Mouse (Mus musculus) midbrain, embryonic 12.5 days (tissue): Measurements from ENCODE around the gene Ell. TPM values are rescaled to one million over a fixed set of nuclear protein-coding genes. Genes with fewer than 3 reads are reported as not detected.

ENCODE experiments used
- ATAC-seq: fragments of 200-750 bp; cut with Nextera tagmentation; 2 replicates; pipeline ENCODE4 v1.8.0; 2017; ENCODE audit warnings: low read depth, moderate TSS enrichment, moderate library complexity; ENCODE audit not compliant: low FRiP score
- H3K27ac ChIP-seq: fragments of 300-500 bp; sonication (generic); replicated peaks from 2 replicates; pipeline ENCODE4 v1.5.1; 2016; ENCODE audit warnings: mild to moderate bottlenecking
- H3K27me3 ChIP-seq: fragments of 300-500 bp; sonication (generic); 2 replicates; pipeline ENCODE4 v1.6.1; 2016; ENCODE audit warnings: mild to moderate bottlenecking
- H3K36me3 ChIP-seq: fragments of 300-500 bp; sonication (generic); 2 replicates; pipeline ENCODE4 v1.6.1; 2016
- H3K4me1 ChIP-seq: fragments of 300-500 bp; sonication (generic); 2 replicates; pipeline ENCODE4 v1.6.1; 2016
- H3K4me2 ChIP-seq: fragments of 300-500 bp; sonication (generic); replicated peaks from 2 replicates; pipeline ENCODE4 v1.6.1; 2016; ENCODE audit warnings: mild to moderate bottlenecking, moderate library complexity
- H3K4me3 ChIP-seq: fragments of 300-500 bp; sonication (generic); 2 replicates; pipeline ENCODE4 v1.5.1; 2016; ENCODE audit warnings: mild to moderate bottlenecking
- H3K9ac ChIP-seq: fragments of 300-500 bp; sonication (generic); replicated peaks from 2 replicates; pipeline ENCODE4 v1.6.1; 2016; ENCODE audit warnings: mild to moderate bottlenecking, moderate library complexity
- H3K9me3 ChIP-seq: fragments of 300-500 bp; sonication (generic); 2 replicates; pipeline ENCODE4 v1.6.1; 2016; ENCODE audit warnings: mild to moderate bottlenecking
- WGBS: fragments of 180-500 bp; shearing (Covaris S2); methylation state at CpG from one replicate; pipeline ENCODE4 v1.1.7; 2016; 5-methylcytosine and 5-hydroxymethylcytosine counted together
- polyA plus RNA-seq: library from polyadenylated mRNA; unstranded; fragments of >200 nt; fragmentation: Nextera tagmentation; extraction: Ambion mirVana; gene quantifications from 2 replicates; pipeline ENCODE4 v1.2.1, GENCODE M21; 2016

Ell gene
- polyA plus RNA-seq, 1 experiment from 2014 or later, result 18.7 TPM

- Histone ChIP-seq H3K27me3 (peaks cover 31% of the 10 kb centered on the region), H3K27ac (no peak overlapping the region), H3K36me3 (no peaks in the 10 kb centered on the region), H3K9me3 (no peaks in the 10 kb centered on the region), H3K4me2 (no peak overlapping the region), H3K9ac (no peak overlapping the region), H3K4me3 (no peak overlapping the region), H3K4me1 (peaks cover 14% of the 10 kb centered on the region; the same call in 1 of the 2 replicates)
- ATAC-seq, result no peak
- 25% methylated on average over 23 of the region's 24 CpGs for WGBS
These were observed 92.2 kb downstream of the Ell start for GRCm38 (mm10) chr8:70631436-70631835.

- no peak within 1 kb of the TSS for H3K27ac ChIP-seq
- H3K4me1 ChIP-seq, result peaks cover 20% of the 10 kb centered on the region
- H3K9ac ChIP-seq, result no peak within 1 kb of the TSS
- no peak within 1 kb of the TSS for H3K4me2 ChIP-seq
- no peak for ATAC-seq
- no peaks in the 10 kb centered on the region for H3K36me3 ChIP-seq
- peaks cover 31% of the 10 kb centered on the region for H3K27me3 ChIP-seq
- WGBS, result 74% methylated on average over 6 of the region's 6 CpGs
- H3K9me3 ChIP-seq, result no peaks in the 10 kb centered on the region
- no peak within 1 kb of the TSS for H3K4me3 ChIP-seq
These were observed 93.2 kb downstream of the Ell start, which contains the start of gene Gdf15 for GRCm38 (mm10) chr8:70632346-70632892. Gdf15 (minus strand) TSS chr8:70632456.

- no peak for ATAC-seq
- no peak overlapping the region for H3K4me2 ChIP-seq
- H3K36me3 ChIP-seq, result no peaks in the 10 kb centered on the region
- 64% methylated on average over 6 of the region's 6 CpGs for WGBS
- peaks cover 19% of the 10 kb centered on the region for H3K4me1 ChIP-seq
- H3K27ac ChIP-seq, result no peak overlapping the region
- no peak overlapping the region for H3K4me3 ChIP-seq
- H3K9me3 ChIP-seq, result no peaks in the 10 kb centered on the region
- no peak overlapping the region for H3K9ac ChIP-seq
- H3K27me3 ChIP-seq, result peaks cover 26% of the 10 kb centered on the region
These were observed 94.8 kb downstream of the Ell start for GRCm38 (mm10) chr8:70634066-70634465.

GRCm38 (mm10) chr8:70635527-70635926 is 96.3 kb downstream of the Ell start:
- WGBS, result 79% methylated on average over 6 of the region's 6 CpGs
- ATAC-seq, result no peak
- Histone ChIP-seq H3K27ac (no peak overlapping the region), H3K4me1 (peaks cover 9% of the 10 kb centered on the region), H3K27me3 (peaks cover 26% of the 10 kb centered on the region), H3K4me2 (no peak overlapping the region), H3K9ac (no peak overlapping the region), H3K4me3 (no peak overlapping the region), H3K36me3 (no peaks in the 10 kb centered on the region), H3K9me3 (no peaks in the 10 kb centered on the region)

- H3K4me3 ChIP-seq, result no peak overlapping the region
- no peak overlapping the region for H3K27ac ChIP-seq
These were observed 97.6 kb downstream of the Ell start for GRCm38 (mm10) chr8:70636838-70637237.

GRCm38 (mm10) chr8:70638752-70639151 is 99.5 kb downstream of the Ell start:
- WGBS, result 83% methylated on average over 9 of the region's 9 CpGs
- no peak for ATAC-seq
- Histone ChIP-seq H3K4me3 (no peak overlapping the region), H3K4me1 (peaks cover 6% of the 10 kb centered on the region), H3K27ac (no peak overlapping the region), H3K4me2 (no peak overlapping the region), H3K36me3 (no peaks in the 10 kb centered on the region), H3K27me3 (no peaks in the 10 kb centered on the region), H3K9ac (no peak overlapping the region), H3K9me3 (no peaks in the 10 kb centered on the region)

More at GRCm38 (mm10) chr8:70636838-70637237, 97.6 kb downstream of the Ell start:
- Histone ChIP-seq H3K9me3 (no peaks in the 10 kb centered on the region), H3K27me3 (peaks cover 13% of the 10 kb centered on the region), H3K36me3 (no peaks in the 10 kb centered on the region), H3K4me1 (peaks cover 6% of the 10 kb centered on the region), H3K4me2 (no peak overlapping the region), H3K9ac (no peak overlapping the region)
- no peak for ATAC-seq
- 54% methylated on average over 8 of the region's 8 CpGs for WGBS

Other genes with a start within 250 kb of the Ell start
- gene Ddx49, start 237.0 kb upstream of the Ell start, polyA plus RNA-seq, result 47.1 and 53.8 TPM in 2 replicates
- 222 and 235 TPM in 2 replicates for gene Cope, start 236.9 kb upstream of the Ell start, polyA plus RNA-seq
- gene Cers1, start 223.7 kb upstream of the Ell start, polyA plus RNA-seq, result 15.3 and 17.1 TPM in 2 replicates
- 3.7 and 4.5 TPM in 2 replicates for gene Gdf1, start 209.6 kb upstream of the Ell start, polyA plus RNA-seq
- gene Upf1, start 186.2 kb upstream of the Ell start, polyA plus RNA-seq, result 32.8 and 38.0 TPM in 2 replicates
- gene Comp, start 165.9 kb upstream of the Ell start, polyA plus RNA-seq, result 0.23 TPM in 1 of 2 replicates, not detected in the other
- 22.8 and 23.6 TPM in 2 replicates for gene Crtc1, start 99.9 kb upstream of the Ell start, polyA plus RNA-seq
- 17.8 and 18.5 TPM in 2 replicates for gene Klhl26, start 62.5 kb upstream of the Ell start, polyA plus RNA-seq
- gene Tmem59l, start 52.1 kb upstream of the Ell start, polyA plus RNA-seq, result 19.3 and 21.7 TPM in 2 replicates
- gene Crlf1, start 46.3 kb upstream of the Ell start, polyA plus RNA-seq, result 0.92 and 1.6 TPM in 2 replicates
- gene Rex1bd, start 32.7 kb upstream of the Ell start, polyA plus RNA-seq, result 130 and 134 TPM in 2 replicates
- gene Uba52, start 28.7 kb upstream of the Ell start, polyA plus RNA-seq, result 748 and 749 TPM in 2 replicates
- 326 and 332 TPM in 2 replicates for gene Fkbp8, start 11.7 kb upstream of the Ell start, polyA plus RNA-seq
- 52.1 and 52.7 TPM in 2 replicates for gene Kxd1, start 11.5 kb upstream of the Ell start, polyA plus RNA-seq
- 107 and 112 TPM in 2 replicates for gene Isyna1, start 54.9 kb downstream of the Ell start, polyA plus RNA-seq
- 115 and 118 TPM in 2 replicates for gene Ssbp4, start 69.4 kb downstream of the Ell start, polyA plus RNA-seq
- gene Lrrc25, start 76.7 kb downstream of the Ell start, polyA plus RNA-seq, result 1.0 and 1.6 TPM in 2 replicates
- 0.17 TPM in 1 of 2 replicates, not detected in the other for gene Gdf15, start 93.0 kb downstream of the Ell start, polyA plus RNA-seq
- gene Pgpep1, start 120.9 kb downstream of the Ell start, polyA plus RNA-seq, result 82.7 and 93.7 TPM in 2 replicates
- 255 and 263 TPM in 2 replicates for gene Lsm4, start 133.8 kb downstream of the Ell start, polyA plus RNA-seq
- 206 and 213 TPM in 2 replicates for gene Jund, start 159.5 kb downstream of the Ell start, polyA plus RNA-seq
- gene Iqcn, start 164.0 kb downstream of the Ell start, polyA plus RNA-seq, result 0.04 TPM in 1 of 2 replicates, not detected in the other
- gene Gm3336, start 179.1 kb downstream of the Ell start, polyA plus RNA-seq, result not detected in 2 replicates
- gene Pde4c, start 184.3 kb downstream of the Ell start, polyA plus RNA-seq, result 0.15 and 0.39 TPM in 2 replicates
- gene Rab3a, start 215.2 kb downstream of the Ell start, polyA plus RNA-seq, result 98.9 and 102 TPM in 2 replicates
- 35.4 and 37.3 TPM in 2 replicates for gene Mpv17l2, start 221.5 kb downstream of the Ell start, polyA plus RNA-seq
- 73.4 and 74.6 TPM in 2 replicates for gene Pik3r2, start 237.3 kb downstream of the Ell start, polyA plus RNA-seq